Comparison of ENCODE assay signal across 21 mouse cellular contexts in the genomic region with DNA sequence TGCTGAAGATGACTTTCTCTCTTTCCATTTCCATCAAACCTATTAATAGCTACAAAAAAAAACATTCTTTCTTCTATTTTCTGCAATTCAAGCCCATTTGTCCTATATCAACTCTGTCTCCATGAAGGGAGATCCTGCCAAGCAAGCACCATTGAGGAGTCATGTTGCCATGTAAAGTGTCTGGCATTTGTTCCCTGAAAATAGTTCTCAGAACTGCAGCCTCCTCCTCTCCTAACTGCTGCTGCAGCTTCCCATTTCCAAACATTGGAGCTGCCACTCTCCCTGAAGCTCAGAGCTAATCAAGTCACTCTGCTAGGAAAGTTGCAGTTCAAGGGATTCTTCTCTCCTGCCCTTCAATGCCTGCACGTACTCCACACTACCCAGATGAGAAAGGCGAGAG.
DNase-seq lines count a peak whose midpoint lies in the region; ATAC-seq and TF ChIP-seq lines count a peak whose summit lies in the region.
"Had no signal": no experiment of that assay in that cellular context is flagged by ENCODE, and none has a peak within 500 bp of the region (broad histone marks: within the 10 kb centered on the region; RNA-seq: fewer than 3 reads in every experiment).

No protein-coding gene starts in this region.

- no peaks in the 10 kb centered on the region for H3K9me3 ChIP-seq in midbrain, embryonic 11.5 days (ENCODE audit: control insufficient read depth, low read length)
- H3K9me3 ChIP-seq: embryonic facial prominence, embryonic 15.5 days; forebrain, embryonic 10.5 days; hindbrain, embryonic 15.5 days had no signal

- ATAC-seq in midbrain, embryonic 11.5 days (ENCODE audit: low FRiP score), result no peak
- ATAC-seq: activated CD4-positive, CD25-positive, alpha-beta regulatory T cell, adult 4 months; forebrain, embryonic 14.5 days; Patski had no signal

- H3K27me3 ChIP-seq in midbrain, embryonic 11.5 days (ENCODE audit: control insufficient read depth, insufficient read depth, low read length), result no peaks in the 10 kb centered on the region
- H3K27me3 ChIP-seq: CH12.LX; embryonic facial prominence, embryonic 15.5 days; heart, embryonic 12.5 days; hindbrain, embryonic 15.5 days; Patski had no signal

- no peak overlapping the region for H3K4me2 ChIP-seq in midbrain, embryonic 11.5 days
- H3K4me2 ChIP-seq: embryonic facial prominence, embryonic 15.5 days; heart, embryonic 12.5 days; hindbrain, embryonic 15.5 days had no signal

- peak overlapping the region; percentile 71 for H3K27ac ChIP-seq in left cerebral cortex, adult 2 months
- H3K27ac ChIP-seq in midbrain, embryonic 11.5 days (ENCODE audit: low read depth, low read length), result no peak overlapping the region
- H3K27ac ChIP-seq: embryonic facial prominence, embryonic 15.5 days; forebrain, embryonic 10.5 days; gastrocnemius, adult 2 months; hindbrain, embryonic 15.5 days had no signal

- no peak overlapping the region for H3K9ac ChIP-seq in midbrain, embryonic 11.5 days (ENCODE audit: low read length)
- H3K9ac ChIP-seq: embryonic facial prominence, embryonic 15.5 days; heart, embryonic 12.5 days; hindbrain, embryonic 15.5 days had no signal

- no peak for TF ChIP-seq CTCF in left cerebral cortex, adult 2 months (IDR thresholded peaks at IDR 0.05)

- 83% methylated on average over 2 of the region's 2 CpGs for WGBS in midbrain, embryonic 11.5 days

- no peaks in the 10 kb centered on the region for H3K36me3 ChIP-seq in midbrain, embryonic 11.5 days (ENCODE audit: control insufficient read depth, insufficient read depth, low read length)
- H3K36me3 ChIP-seq: embryonic facial prominence, embryonic 15.5 days; forebrain, embryonic 10.5 days; heart, embryonic 12.5 days; hindbrain, embryonic 15.5 days had no signal

- H3K4me3 ChIP-seq in left cerebral cortex, adult 2 months, result no peak overlapping the region
- no peak overlapping the region for H3K4me3 ChIP-seq in midbrain, embryonic 11.5 days (ENCODE audit: low read depth, low read length)
- H3K4me3 ChIP-seq: embryonic facial prominence, embryonic 15.5 days; erythroblast, embryonic 14.5 days; forebrain, embryonic 10.5 days; gastrocnemius, adult 2 months; heart, embryonic 12.5 days; hindbrain, embryonic 15.5 days had no signal

- peak; percentile 29 for DNase-seq in left cerebral cortex, adult 11 months (ENCODE audit: low spot score)
- no peak for DNase-seq in left cerebral cortex, postnatal 10 days (ENCODE audit: extremely low spot score in 1 of 2, low spot score in 2 of 2)
- peak; percentile 79 for DNase-seq in brain, adult 2 months (ENCODE audit: low read depth, low spot score)
- DNase-seq in left cerebral cortex, adult 2 months (ENCODE audit: extremely low spot score in 1 of 2, low spot score in 2 of 2), result peak in 1 of 2 experiments; percentile 20
- DNase-seq in telencephalon, adult 2 months (ENCODE audit: low read depth, low spot score), result peak; percentile 75
- DNase-seq in midbrain, embryonic 11.5 days (ENCODE audit: low spot score, missing footprints), result no peak
- DNase-seq: adrenal gland, postnatal 14 days; cerebellum, adult 18-20 months; cerebellum, adult 9-11 months; embryo, embryonic 11 days; gastrocnemius, adult 2 months; gastrocnemius, postnatal 25 days had no signal

- intact Hi-C loops in left cerebral cortex, postnatal 10 days (cut with DNase I), result no loop called here
- intact Hi-C loops in left cerebral cortex, adult 2 months (cut with DNase I), result loop anchor here (5.0 to 10.0 kb wide), 3 partner anchors 200 to 550 kb away; no protein-coding TSS in a partner anchor

- H3K4me1 ChIP-seq in midbrain, embryonic 11.5 days (ENCODE audit: control insufficient read depth, insufficient read depth, low read length), result no peaks in the 10 kb centered on the region
- H3K4me1 ChIP-seq: embryonic facial prominence, embryonic 15.5 days; forebrain, embryonic 10.5 days; heart, embryonic 12.5 days; hindbrain, embryonic 15.5 days had no signal

Comparison
In these comparisons a context has a peak if more than half of its experiments do, and no peak if none do; other contexts are left out.
1. DNase-seq: peak in left cerebral cortex, adult 11 months (single experiment), brain, adult 2 months (single experiment) and telencephalon, adult 2 months (single experiment); none in left cerebral cortex, postnatal 10 days (0 of 2) and midbrain, embryonic 11.5 days (single experiment).